26 mouse cellular contexts compared by ENCODE assay signal in the genomic region with DNA sequence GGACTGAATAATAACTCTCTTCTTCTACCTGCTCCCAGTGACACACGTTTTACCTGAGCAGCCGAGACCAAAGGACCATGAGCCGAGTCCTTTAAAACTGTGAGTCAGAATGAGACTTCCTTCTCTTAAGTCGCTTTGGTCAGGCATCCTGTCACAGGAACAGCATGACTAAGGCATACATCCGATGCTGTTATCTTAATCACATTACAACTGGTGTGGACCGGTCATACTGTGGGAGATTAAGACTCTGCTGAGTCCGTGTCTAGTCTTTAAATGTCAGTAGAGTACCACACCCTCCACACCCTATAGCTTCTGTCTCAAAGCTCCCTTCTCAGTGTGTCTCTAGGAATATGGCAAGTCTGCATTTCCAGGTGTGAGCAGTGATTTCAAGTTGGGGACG. TPM values are rescaled to one million over a fixed set of nuclear protein-coding genes. Genes with fewer than 3 reads are reported as not detected.
DNase-seq lines count a peak whose midpoint lies in the region; ATAC-seq and TF ChIP-seq lines count a peak whose summit lies in the region.
"Had no signal": no experiment of that assay in that cellular context is flagged by ENCODE, and none has a peak within 500 bp of the region (broad histone marks: within the 10 kb centered on the region; RNA-seq: fewer than 3 reads in every experiment).

No protein-coding gene starts in this region.

- 47% methylated on average over 8 of the region's 8 CpGs for WGBS in heart, postnatal 0 days
- WGBS in liver, postnatal 0 days (ENCODE audit: insufficient replicate concordance), result 44% methylated on average over 8 of the region's 8 CpGs
- 93% methylated on average over 8 of the region's 8 CpGs for WGBS in forebrain, postnatal 0 days

- no peak for TF ChIP-seq CTCF in heart, postnatal 0 days (IDR thresholded peaks at IDR 0.05; ENCODE audit: low read depth)
- no peak for TF ChIP-seq CTCF in liver, postnatal 0 days (IDR thresholded peaks at IDR 0.05; ENCODE audit: low read depth)
- TF ChIP-seq CTCF in forebrain, postnatal 0 days (IDR thresholded peaks at IDR 0.05; ENCODE audit: low read depth), result no peak

- intact Hi-C loops in heart, postnatal 25 days (cut with DNase I), result no loop called here

- no peaks in the 10 kb centered on the region for H3K36me3 ChIP-seq in heart, postnatal 0 days (replicated peaks; ENCODE audit: control insufficient read depth, insufficient read depth, low read length)
- no peaks in the 10 kb centered on the region for H3K36me3 ChIP-seq in liver, postnatal 0 days (replicated peaks; ENCODE audit: insufficient read depth, low read length)
- no peaks in the 10 kb centered on the region for H3K36me3 ChIP-seq in forebrain, postnatal 0 days (ENCODE audit: insufficient read depth)
- H3K36me3 ChIP-seq: embryonic facial prominence, embryonic 10.5 days; G1E; heart, embryonic 13.5 days; limb, embryonic 13.5 days; neural tube, embryonic 13.5 days had no signal

- H3K9me3 ChIP-seq in heart, postnatal 0 days (replicated peaks; ENCODE audit: control insufficient read depth, low read length), result no peaks in the 10 kb centered on the region
- no peaks in the 10 kb centered on the region for H3K9me3 ChIP-seq in liver, postnatal 0 days (ENCODE audit: low read length)
- no peaks in the 10 kb centered on the region for H3K9me3 ChIP-seq in forebrain, postnatal 0 days (ENCODE audit: low read length)
- H3K9me3 ChIP-seq: embryonic facial prominence, embryonic 10.5 days; G1E; heart, embryonic 13.5 days; limb, embryonic 13.5 days; neural tube, embryonic 13.5 days had no signal

- H3K27ac ChIP-seq in heart, postnatal 0 days (ENCODE audit: low read depth), result no peak overlapping the region
- peak overlapping the region; percentile 78 for H3K27ac ChIP-seq in brown adipose tissue, adult 24 weeks (replicated peaks; ENCODE audit: low read depth, low read length)
- H3K27ac ChIP-seq in liver, postnatal 0 days (ENCODE audit: low read depth), result no peak overlapping the region
- no peak overlapping the region for H3K27ac ChIP-seq in forebrain, postnatal 0 days (ENCODE audit: low read depth, low read length)
- H3K27ac ChIP-seq: embryonic facial prominence, embryonic 10.5 days; heart, embryonic 13.5 days; limb, embryonic 13.5 days; neural tube, embryonic 13.5 days had no signal

- no peak overlapping the region for H3K4me3 ChIP-seq in heart, postnatal 0 days (ENCODE audit: low read depth, low read length)
- H3K4me3 ChIP-seq in brown adipose tissue, adult 24 weeks (ENCODE audit: insufficient read depth, low read depth, low read length), result no peak overlapping the region
- H3K4me3 ChIP-seq in liver, postnatal 0 days (ENCODE audit: low read depth, low read length), result no peak overlapping the region
- H3K4me3 ChIP-seq in forebrain, postnatal 0 days (ENCODE audit: low read depth, low read length), result no peak overlapping the region
- H3K4me3 ChIP-seq: embryonic facial prominence, embryonic 10.5 days; heart, embryonic 13.5 days; limb, embryonic 13.5 days; neural tube, embryonic 13.5 days had no signal

- peaks cover 30% of the 10 kb centered on the region for H3K4me1 ChIP-seq in heart, postnatal 0 days (ENCODE audit: control insufficient read depth, insufficient read depth)
- peaks cover 34% of the 10 kb centered on the region for H3K4me1 ChIP-seq in brown adipose tissue, adult 24 weeks (ENCODE audit: control insufficient read depth, insufficient read depth, insufficient read length, low read length)
- H3K4me1 ChIP-seq in liver, postnatal 0 days (ENCODE audit: insufficient read depth), result peaks cover 6% of the 10 kb centered on the region; the same call in 1 of the 2 replicates
- no peaks in the 10 kb centered on the region for H3K4me1 ChIP-seq in forebrain, postnatal 0 days (ENCODE audit: insufficient read depth)

- no peaks in the 10 kb centered on the region for H3K27me3 ChIP-seq in heart, postnatal 0 days (ENCODE audit: control insufficient read depth, insufficient read depth, low read length)
- no peaks in the 10 kb centered on the region for H3K27me3 ChIP-seq in liver, postnatal 0 days (ENCODE audit: insufficient read depth, low read length)
- no peaks in the 10 kb centered on the region for H3K27me3 ChIP-seq in forebrain, postnatal 0 days (ENCODE audit: insufficient read depth, low read length)
- H3K27me3 ChIP-seq: heart, embryonic 13.5 days; limb, embryonic 13.5 days; neural tube, embryonic 13.5 days had no signal

- H3K4me2 ChIP-seq in heart, postnatal 0 days (ENCODE audit: low read depth, low read length), result no peak overlapping the region
- H3K4me2 ChIP-seq in liver, postnatal 0 days (ENCODE audit: low read depth, low read length), result no peak overlapping the region
- no peak overlapping the region for H3K4me2 ChIP-seq in forebrain, postnatal 0 days (ENCODE audit: low read depth)
- H3K4me2 ChIP-seq: heart, embryonic 13.5 days; limb, embryonic 13.5 days; midbrain, embryonic 11.5 days; neural tube, embryonic 13.5 days had no signal

- no peak for TF ChIP-seq EP300 in heart, postnatal 0 days (IDR thresholded peaks at IDR 0.05; ENCODE audit: low read depth)
- TF ChIP-seq EP300 in liver, postnatal 0 days (IDR thresholded peaks at IDR 0.05; ENCODE audit: low read depth), result peak; percentile 53; the same call in 1 of the 2 replicates

- H3K9ac ChIP-seq in heart, postnatal 0 days (replicated peaks; ENCODE audit: low read depth, low read length), result no peak overlapping the region
- H3K9ac ChIP-seq in liver, postnatal 0 days (replicated peaks), result no peak overlapping the region
- H3K9ac ChIP-seq in forebrain, postnatal 0 days, result no peak overlapping the region
- H3K9ac ChIP-seq: heart, embryonic 13.5 days; limb, embryonic 13.5 days; neural tube, embryonic 13.5 days had no signal

- no peak for DNase-seq in heart, postnatal 0 days (ENCODE audit: low spot score)
- DNase-seq in heart, postnatal 25 days (ENCODE audit: low spot score), result no peak
- DNase-seq in liver, postnatal 0 days, result no peak
- no peak for DNase-seq in testis, postnatal 10 days (ENCODE audit: low spot score)
- no peak for DNase-seq in layer of hippocampus, adult 8-10 months (ENCODE audit: low spot score in 2 of 2)
- no peak for DNase-seq in forebrain, postnatal 0 days
- DNase-seq: cerebellum, adult 11 months; cerebellum, postnatal 25 days; kidney, adult 8-10 months; kidney, postnatal 36 days; lung, postnatal 10 days; right cerebral cortex, postnatal 14 days; thymus, postnatal 36 days had no signal

- peak; percentile 39; the same call in 1 of the 2 replicates for ATAC-seq in heart, postnatal 0 days (ENCODE audit: insufficient read depth, low read depth)
- ATAC-seq in erythroblast, adult 5-6 weeks (replicated peaks; ENCODE audit: low FRiP score, poor library complexity, severe bottlenecking), result peak; percentile 83
- peak; percentile 61 for ATAC-seq in liver, postnatal 0 days
- no peak for ATAC-seq in forebrain, postnatal 0 days
- ATAC-seq: CD4-positive, CD25-positive, alpha-beta regulatory T cell, adult 4 months; hindbrain, embryonic 16.5 days had no signal

RNA-seq across cellular contexts. Expression of a gene that starts 50.2 kb away (rescaled TPM):
- not detected in 2 replicates for total RNA-seq in heart, postnatal 0 days (2014; rRNA removed; ENCODE audit: low replicate concordance)
- polyA plus RNA-seq in heart, postnatal 0 days (2015; fragmentation: Nextera tagmentation; extraction: Ambion mirVana), result not detected in 2 replicates
- total RNA-seq in heart, postnatal 25 days (2021), result not detected
- polyA plus RNA-seq in brown adipose tissue, adult 24 weeks (2012; ENCODE audit: insufficient read depth, insufficient read length, missing spikeins), result not detected in 2 replicates
- total RNA-seq in erythroblast, adult 5-6 weeks (2015; ENCODE audit: low replicate concordance), result not detected in 2 replicates
- total RNA-seq in erythroblast, adult 5-6 weeks (2017; ENCODE audit: low replicate concordance), result not detected in 2 replicates
- polyA plus RNA-seq in liver, postnatal 0 days (2015; fragmentation: Nextera tagmentation; extraction: Ambion mirVana), result 0.08 and 0.12 TPM in 2 replicates
- not detected for total RNA-seq in layer of hippocampus, adult 8-10 months (2022)
- total RNA-seq in forebrain, postnatal 0 days (2014; rRNA removed), result 0.19 TPM in 1 of 2 replicates, not detected in the other
- polyA plus RNA-seq in forebrain, postnatal 0 days (2015; fragmentation: Nextera tagmentation; extraction: Ambion mirVana), result 0.15 and 0.29 TPM in 2 replicates
- total RNA-seq: adrenal gland, adult 18-20 months; G1E; gastrocnemius, adult 8-10 months; layer of hippocampus, postnatal 10 days had no signal
- polyA plus RNA-seq: CD4-positive, CD25-positive, alpha-beta regulatory T cell, adult 4 months; embryonic facial prominence, embryonic 10.5 days; G1E; heart, embryonic 13.5 days; hindbrain, embryonic 16.5 days; limb, embryonic 13.5 days; midbrain, embryonic 11.5 days; neural tube, embryonic 13.5 days had no signal
